Mouse (Mus musculus) liver, postnatal 0 days (tissue): ENCODE results near the gene Gm20716.

Experiments
- CTCF ChIP-seq: sonication (generic); IDR thresholded peaks from 2 replicates; pipeline ENCODE4 v1.5.1; 2016; ENCODE audit warnings: antibody characterized with exemption, low read depth
- EP300 ChIP-seq: IDR thresholded peaks from 2 replicates; pipeline ENCODE4 v1.6.1; 2016; ENCODE audit warnings: antibody characterized with exemption, low read depth, mild to moderate bottlenecking

GRCm38 (mm10) chr2:168200014-168200691 lies 30.0 kb downstream of the Gm20716 start:
- TF ChIP-seq CTCF (no peak), EP300 (no peak)
